Mouse (Mus musculus) cerebellum, adult 2 months (tissue): ENCODE measurements around the gene Khk.

Experiments
- CTCF ChIP-seq: fragments of 200-500 bp; IDR thresholded peaks from 2 replicates; pipeline ENCODE4 v1.5.1; 2011; ENCODE audit warnings: low read depth, mild to moderate bottlenecking, control low read depth, low read length, moderate library complexity, borderline replicate concordance; ENCODE audit not compliant: insufficient read depth
- POLR2A ChIP-seq: fragments of 200-500 bp; IDR thresholded peaks from 2 replicates; pipeline ENCODE4 v1.6.1; 2011; ENCODE audit warnings: low read length, control low read depth, borderline replicate concordance; ENCODE audit not compliant: insufficient read depth

- TF ChIP-seq CTCF (no peak), POLR2A (no peak)
Measured at GRCm38 (mm10) chr5:30960814-30961213, 39.6 kb downstream of the Khk start.
